In genomic region chr4:82443441-82443840, GRCm38 (mm10) we compare ENCODE assay signal across 23 mouse cellular contexts.
DNase-seq lines count a peak whose midpoint lies in the region; ATAC-seq and TF ChIP-seq lines count a peak whose summit lies in the region.
"Had no signal": no experiment of that assay in that cellular context is flagged by ENCODE, and none has a peak within 500 bp of the region (broad histone marks: within the 10 kb centered on the region; RNA-seq: fewer than 3 reads in every experiment).

No protein-coding gene starts in this region.

- H3K36me3 ChIP-seq in intestine, embryonic 14.5 days (ENCODE audit: control insufficient read depth, insufficient read depth, low read length) = no peaks in the 10 kb centered on the region
- H3K36me3 ChIP-seq in intestine, embryonic 16.5 days (ENCODE audit: control insufficient read depth, insufficient read depth, low read length) = no peaks in the 10 kb centered on the region
- H3K36me3 ChIP-seq: embryonic facial prominence, embryonic 13.5 days; liver, embryonic 12.5 days; neural tube, embryonic 15.5 days had no signal

- no peaks in the 10 kb centered on the region for H3K27me3 ChIP-seq in intestine, embryonic 14.5 days (replicated peaks; ENCODE audit: control insufficient read depth, insufficient read depth, low read length)
- H3K27me3 ChIP-seq in intestine, embryonic 16.5 days (replicated peaks; ENCODE audit: control insufficient read depth, insufficient read depth, low read length) = no peaks in the 10 kb centered on the region
- H3K27me3 ChIP-seq: embryonic facial prominence, embryonic 13.5 days; forebrain, embryonic 13.5 days; limb, embryonic 13.5 days; liver, embryonic 12.5 days; neural tube, embryonic 15.5 days had no signal

- H3K4me3 ChIP-seq in gastrocnemius, adult 2 months = no peak overlapping the region
- no peak overlapping the region for H3K4me3 ChIP-seq in intestine, embryonic 14.5 days (ENCODE audit: low read depth, low read length)
- no peak overlapping the region for H3K4me3 ChIP-seq in intestine, embryonic 16.5 days (ENCODE audit: low read length)
- no peak overlapping the region for H3K4me3 ChIP-seq in left cerebral cortex, adult 2 months
- no peak overlapping the region for H3K4me3 ChIP-seq in embryonic fibroblast, embryonic 13.5 days (ENCODE audit: insufficient read depth, low read length)
- H3K4me3 ChIP-seq: embryonic facial prominence, embryonic 13.5 days; forebrain, embryonic 13.5 days; limb, embryonic 13.5 days; liver, embryonic 12.5 days; neural tube, embryonic 15.5 days had no signal

- peak overlapping the region; percentile 63 for H3K27ac ChIP-seq in gastrocnemius, adult 2 months
- 0 out of 2 replicates have a peak overlapping the region, but pooled peaks have one; percentile 36 for H3K27ac ChIP-seq in intestine, embryonic 14.5 days (ENCODE audit: low read depth)
- H3K27ac ChIP-seq in intestine, embryonic 16.5 days (ENCODE audit: low read length) = no peak overlapping the region
- H3K27ac ChIP-seq in left cerebral cortex, adult 2 months = peak overlapping the region; percentile 16; the same call in 1 of the 2 replicates
- H3K27ac ChIP-seq in embryonic fibroblast, embryonic 13.5 days (ENCODE audit: insufficient read depth, low read length) = peak overlapping the region; percentile 88
- H3K27ac ChIP-seq: embryonic facial prominence, embryonic 13.5 days; forebrain, embryonic 13.5 days; hindbrain, postnatal 0 days; kidney, postnatal 0 days; limb, embryonic 13.5 days; liver, embryonic 12.5 days; neural tube, embryonic 15.5 days had no signal

- H3K4me1 ChIP-seq in intestine, embryonic 14.5 days (replicated peaks; ENCODE audit: control insufficient read depth, insufficient read depth, low read length) = peaks cover 41% of the 10 kb centered on the region
- peaks cover 42% of the 10 kb centered on the region for H3K4me1 ChIP-seq in intestine, embryonic 16.5 days (ENCODE audit: control insufficient read depth, insufficient read depth, low read length)
- H3K4me1 ChIP-seq in embryonic fibroblast, embryonic 13.5 days (ENCODE audit: control insufficient read depth, insufficient read depth, low read length) = peaks cover 14% of the 10 kb centered on the region

- H3K9me3 ChIP-seq in intestine, embryonic 14.5 days (ENCODE audit: control insufficient read depth, low read length) = no peaks in the 10 kb centered on the region
- H3K9me3 ChIP-seq in intestine, embryonic 16.5 days (ENCODE audit: control insufficient read depth, low read length) = no peaks in the 10 kb centered on the region
- H3K9me3 ChIP-seq: embryonic facial prominence, embryonic 13.5 days; forebrain, embryonic 13.5 days; limb, embryonic 13.5 days; liver, embryonic 12.5 days; neural tube, embryonic 15.5 days had no signal

- intact Hi-C loops in gastrocnemius, adult 2 months (cut with DNase I) = no loop called here
- intact Hi-C loops in left cerebral cortex, adult 2 months (cut with DNase I) = no loop called here

- DNase-seq in gastrocnemius, adult 2 months = no peak
- no peak for DNase-seq in gastrocnemius, postnatal 10 days
- no peak for DNase-seq in intestine, embryonic 14.5 days (ENCODE audit: low spot score)
- DNase-seq in left cerebral cortex, adult 2 months (ENCODE audit: extremely low spot score in 1 of 2, low spot score in 2 of 2) = no peak
- DNase-seq in left cerebral cortex, adult 9 months (ENCODE audit: low spot score in 2 of 2) = no peak
- DNase-seq in neural tube, embryonic 10.5 days (ENCODE audit: extremely low spot score, low spot score) = no peak
- DNase-seq: adrenal gland, adult 8-10 months; cerebellum, adult 2 months; cerebellum, postnatal 25 days; embryo, embryonic 11 days; layer of hippocampus, postnatal 36 days; lung, adult 18-20 months had no signal

- H3K9ac ChIP-seq in intestine, embryonic 14.5 days (ENCODE audit: low read length) = no peak overlapping the region
- H3K9ac ChIP-seq in intestine, embryonic 16.5 days (ENCODE audit: low read depth, low read length) = no peak overlapping the region
- H3K9ac ChIP-seq: embryonic facial prominence, embryonic 13.5 days; forebrain, embryonic 13.5 days; limb, embryonic 13.5 days; liver, embryonic 12.5 days; neural tube, embryonic 15.5 days had no signal

- ATAC-seq in intestine, embryonic 14.5 days (replicated peaks; ENCODE audit: low FRiP score, low TSS enrichment, low read depth) = no peak
- no peak for ATAC-seq in intestine, embryonic 16.5 days
- ATAC-seq: activated CD4-positive, CD25-positive, alpha-beta regulatory T cell, adult 4 months; forebrain, embryonic 13.5 days; hindbrain, postnatal 0 days; liver, embryonic 12.5 days had no signal

- TF ChIP-seq CTCF in gastrocnemius, adult 2 months (IDR thresholded peaks at IDR 0.05) = no peak
- TF ChIP-seq CTCF in left cerebral cortex, adult 2 months (IDR thresholded peaks at IDR 0.05) = no peak
- TF ChIP-seq CTCF in embryonic fibroblast, embryonic 13.5 days (IDR thresholded peaks at IDR 0.05; ENCODE audit: borderline replicate concordance, insufficient read depth, low read length) = no peak

- WGBS in intestine, embryonic 14.5 days = 86% methylated on average over 5 of the region's 5 CpGs
- WGBS in intestine, embryonic 16.5 days = 86% methylated on average over 5 of the region's 5 CpGs

- no peak overlapping the region for H3K4me2 ChIP-seq in intestine, embryonic 14.5 days (ENCODE audit: low read length)
- no peak overlapping the region for H3K4me2 ChIP-seq in intestine, embryonic 16.5 days (ENCODE audit: low read depth, low read length)
- H3K4me2 ChIP-seq: embryonic facial prominence, embryonic 13.5 days; forebrain, embryonic 13.5 days; limb, embryonic 13.5 days; liver, embryonic 12.5 days; midbrain, embryonic 11.5 days; neural tube, embryonic 15.5 days had no signal

- TF ChIP-seq POLR2A in embryonic fibroblast, embryonic 13.5 days (IDR thresholded peaks at IDR 0.05; ENCODE audit: low read depth, low read length) = no peak
